Mouse (Mus musculus) cerebellum, adult 2 months (tissue): ENCODE results near the gene Rec8.

Source experiments
- CTCF ChIP-seq: fragments of 200-500 bp; IDR thresholded peaks from 2 replicates; pipeline ENCODE4 v1.5.1; 2011; ENCODE audit warnings: low read depth, mild to moderate bottlenecking, control low read depth, low read length, moderate library complexity, borderline replicate concordance; ENCODE audit not compliant: insufficient read depth
- POLR2A ChIP-seq: fragments of 200-500 bp; IDR thresholded peaks from 2 replicates; pipeline ENCODE4 v1.6.1; 2011; ENCODE audit warnings: low read length, control low read depth, borderline replicate concordance; ENCODE audit not compliant: insufficient read depth

DNA sequence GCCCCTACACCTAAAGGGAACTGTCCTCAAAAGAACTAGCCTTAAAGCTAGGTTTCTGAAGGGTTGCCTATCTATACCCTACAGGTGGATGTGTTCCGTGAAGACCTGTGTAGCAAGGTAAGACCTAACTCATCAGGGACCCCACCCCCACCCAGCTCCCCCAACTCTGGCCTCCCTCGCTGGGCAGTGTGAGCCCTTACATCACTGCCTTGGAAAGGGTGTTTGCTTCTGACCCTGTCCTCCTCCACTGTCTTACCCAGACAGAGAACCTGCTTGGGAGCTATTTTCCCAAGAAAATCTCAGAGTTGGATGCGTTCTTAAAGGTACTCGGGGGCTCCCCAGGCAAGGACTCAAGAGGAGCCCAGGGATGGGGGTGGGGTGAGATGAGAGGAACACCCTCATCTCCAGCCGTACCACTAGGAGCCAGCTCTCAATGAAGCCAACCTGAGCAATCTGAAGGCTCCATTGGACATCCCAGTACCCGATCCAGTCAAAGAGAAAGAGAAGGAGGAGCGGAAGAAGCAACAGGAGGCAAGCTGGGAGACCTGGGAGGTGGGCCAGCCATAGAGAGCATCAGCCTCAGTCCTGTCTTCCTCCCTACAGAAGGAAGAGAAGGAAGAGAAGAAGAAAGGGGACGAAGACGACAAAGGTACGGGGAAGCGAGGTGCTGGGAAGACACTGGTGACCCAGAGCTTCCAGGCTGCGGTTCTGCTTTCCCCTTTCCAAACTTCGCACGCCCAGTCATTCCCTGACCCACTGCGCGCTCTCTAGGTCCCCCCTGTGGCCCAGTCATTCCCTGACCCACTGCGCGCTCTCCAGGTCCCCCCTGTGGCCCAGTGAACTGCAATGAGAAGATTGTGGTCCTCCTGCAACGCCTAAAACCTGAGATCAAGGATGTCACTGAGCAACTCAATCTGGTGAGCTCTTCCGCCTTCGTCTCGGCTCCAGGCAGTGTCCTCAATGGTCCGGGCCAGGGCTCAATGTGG is 38.0 kb upstream of the Rec8 start:
- no peak for TF ChIP-seq POLR2A
- TF ChIP-seq CTCF: no peak
